Mouse (Mus musculus) frontal cortex, postnatal 10 days (tissue): Measurements from ENCODE around the gene Atg9a.

Source experiments
- DNase-seq, 2 experiments: peaks; one replicate each; pipeline ENCODE4 v3.0.0; 2022; ENCODE audit warnings: low spot score in 2 of 2, mixed read lengths in 1 of 2

Atg9a gene

GRCm38 (mm10) chr1:75168472-75169464 is 23.2 kb downstream of the Atg9a start, which contains the start of gene Zfand2b:
Zfand2b (plus strand) TSS chr1:75168646.
- peak; percentile 89 to 94 for DNase-seq

GRCm38 (mm10) chr1:75168093-75168471 is 23.9 kb downstream of the Atg9a start:
- DNase-seq = no peak

- DNase-seq = no peak
Measured at GRCm38 (mm10) chr1:75160256-75160617, 31.8 kb downstream of the Atg9a start.

DNA sequence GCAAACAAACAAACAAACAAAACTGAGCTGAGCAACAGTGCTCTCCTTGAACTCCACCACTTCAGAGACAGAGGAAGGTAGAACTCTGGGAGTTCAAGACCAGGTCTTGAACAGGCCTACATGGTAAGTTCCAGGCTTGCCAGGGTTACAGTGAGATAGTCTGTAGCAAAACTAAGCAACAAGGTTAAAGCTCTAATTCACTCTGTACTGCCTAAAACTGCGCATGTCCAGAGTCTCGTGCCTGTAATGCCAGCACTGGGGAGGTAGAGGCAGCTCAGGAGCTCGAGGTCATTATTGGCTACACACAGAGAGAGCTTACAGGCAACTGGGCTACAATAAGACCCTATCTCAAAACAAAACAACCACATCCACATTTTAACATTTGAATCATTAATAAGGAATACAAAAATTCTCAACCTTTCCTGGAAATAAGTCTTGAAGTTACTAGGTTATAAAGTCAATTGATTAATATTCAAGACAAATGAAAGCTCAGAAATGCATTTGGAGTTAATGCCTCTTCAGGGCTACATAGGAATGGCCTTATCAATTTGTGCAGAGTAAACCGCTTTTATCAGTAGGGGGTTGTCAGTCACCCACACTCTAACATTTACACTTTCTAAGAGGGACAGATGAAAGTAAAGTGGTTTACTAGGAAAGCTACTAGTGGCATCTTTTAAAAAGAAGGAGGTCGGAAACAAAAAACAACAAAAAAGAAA is 32.3 kb downstream of the Atg9a start:
- DNase-seq = no peak

DNA sequence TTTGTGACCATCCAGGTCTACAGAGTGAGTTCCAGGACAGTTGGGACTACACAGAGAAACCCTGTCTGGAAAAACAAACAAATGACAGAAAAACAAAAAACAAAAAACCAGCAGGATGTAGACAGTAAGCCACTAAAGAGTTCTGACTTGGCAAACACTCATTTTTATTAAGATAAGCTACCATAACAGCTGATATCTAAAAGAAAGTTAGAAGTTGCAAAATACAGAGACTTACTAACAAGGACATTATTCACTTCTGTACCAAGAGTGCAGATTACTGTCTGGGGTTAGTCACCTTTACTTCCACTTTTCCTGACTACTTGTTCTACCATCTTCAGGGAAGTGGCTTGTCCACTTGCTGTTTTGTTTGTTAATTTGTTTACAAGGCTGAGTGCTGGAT is 33.0 kb downstream of the Atg9a start:
- DNase-seq = no peak

DNA sequence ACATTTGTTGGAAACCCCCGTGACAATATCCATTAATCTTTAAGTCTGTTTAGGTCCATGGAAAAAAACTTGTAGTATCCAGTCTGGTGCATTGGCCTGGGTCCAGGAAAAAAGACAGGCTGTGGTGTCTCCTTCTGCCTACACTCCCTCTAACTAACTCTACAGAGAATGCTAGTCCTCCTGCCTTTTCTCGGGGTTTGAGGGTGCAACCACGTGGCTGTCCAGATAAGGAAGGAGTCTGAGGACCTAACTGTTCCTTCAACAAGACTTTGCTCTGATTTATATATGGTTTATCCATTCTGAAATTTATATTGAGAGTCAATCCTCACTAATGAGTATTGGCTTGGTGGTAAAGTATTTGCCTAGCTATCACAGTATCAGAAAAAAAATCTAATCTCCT is 36.2 kb downstream of the Atg9a start:
- no peak for DNase-seq

DNA sequence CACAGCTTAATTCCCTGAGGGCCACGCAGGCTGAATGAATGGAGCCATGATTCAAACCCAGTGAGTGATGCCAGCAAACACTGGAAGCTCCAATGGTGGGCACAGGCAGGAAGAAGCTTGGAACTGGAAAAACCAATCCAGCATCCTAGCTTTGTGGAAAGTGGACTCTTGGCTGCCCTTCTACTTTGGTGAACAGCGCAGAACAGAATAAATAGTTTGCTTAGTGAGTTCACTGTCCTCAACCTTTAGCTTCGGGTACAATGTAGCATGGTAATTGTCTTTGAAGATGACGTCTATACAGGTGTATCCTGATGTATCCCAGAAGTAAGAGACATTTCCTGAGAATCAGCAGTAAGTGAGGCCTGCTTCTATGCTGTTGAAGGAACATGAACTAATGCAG is 43.3 kb downstream of the Atg9a start:
- DNase-seq = no peak

DNA sequence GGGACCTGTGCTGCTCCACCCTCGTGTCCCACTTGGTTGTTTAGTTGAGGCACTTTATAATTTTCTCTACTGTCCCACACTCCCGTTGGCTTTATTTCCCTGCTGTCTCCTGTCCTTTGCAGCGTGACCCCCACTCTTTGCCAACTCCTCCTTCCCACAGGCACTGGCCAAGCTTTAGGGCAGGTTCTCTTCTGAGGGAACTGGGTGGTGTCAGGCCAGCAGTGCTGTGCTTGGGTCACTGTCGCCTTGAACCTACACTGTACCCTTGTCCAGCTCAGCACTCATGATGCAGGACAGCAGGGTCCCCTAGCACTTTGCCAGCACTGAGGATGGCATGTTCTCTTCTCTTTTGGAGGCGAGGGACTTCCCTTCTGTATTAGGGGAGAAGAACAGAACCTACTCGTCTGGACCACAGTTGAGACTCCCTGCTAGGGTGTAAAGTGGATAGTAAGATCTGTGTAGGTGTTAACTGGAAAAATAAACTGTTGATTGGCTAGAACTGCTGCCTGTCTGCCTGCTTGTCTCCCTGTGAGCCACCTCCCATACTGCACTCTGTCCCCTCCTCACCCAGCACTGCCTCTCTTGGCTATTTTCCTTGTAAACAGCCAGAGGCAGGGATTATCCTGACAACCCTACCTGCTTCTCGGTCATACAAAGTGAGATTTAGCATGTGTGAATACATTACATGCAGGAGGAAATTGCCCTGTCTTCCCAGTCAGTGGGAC is 44.4 kb downstream of the Atg9a start:
- no peak for DNase-seq

GRCm38 (mm10) chr1:75145589-75145988 is 46.4 kb downstream of the Atg9a start:
- no peak for DNase-seq

- DNase-seq = peak; percentile 91 to 95
Measured at GRCm38 (mm10) chr1:75142301-75143261, 49.4 kb downstream of the Atg9a start, which contains the start of the genes Cnppd1 and Retreg2. Cnppd1 (minus strand) TSS chr1:75142711. Retreg2 (plus strand) TSS chr1:75142778.

DNA sequence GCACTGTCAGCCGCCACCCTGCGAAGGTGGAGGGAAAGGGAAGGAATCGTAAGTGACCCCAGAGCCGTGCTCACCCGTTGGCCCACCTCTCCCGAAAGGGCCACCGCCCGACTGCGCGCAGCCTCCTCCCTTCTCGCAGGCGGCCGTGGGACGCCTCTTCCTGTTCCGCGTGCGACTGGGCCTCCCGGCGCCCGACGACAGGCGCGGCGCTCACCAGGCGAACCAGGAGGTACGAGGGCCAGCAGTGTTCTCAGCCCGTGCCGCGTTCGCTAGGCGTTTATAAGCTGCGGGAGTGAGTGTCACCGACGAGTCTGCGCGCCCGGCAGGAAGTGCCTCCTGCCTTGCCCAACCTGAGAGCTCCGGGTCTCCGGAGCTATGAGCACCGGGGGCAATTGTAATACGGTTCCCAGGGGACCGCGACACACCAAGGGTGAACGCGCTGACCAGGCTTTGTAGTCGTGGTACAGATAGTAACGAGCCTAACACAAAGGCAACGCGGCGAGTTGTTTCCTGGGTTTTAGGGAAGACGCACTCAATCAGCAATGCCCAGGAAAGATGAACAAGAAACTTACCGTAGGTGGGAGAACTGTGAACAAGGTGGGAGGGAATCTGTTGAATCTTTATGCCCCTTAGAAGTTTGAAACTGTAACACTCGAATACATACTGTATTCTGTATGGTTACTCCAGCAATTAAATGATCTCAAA is 50.4 kb downstream of the Atg9a start:
- DNase-seq = peak in 1 of 2 experiments; percentile 54

DNA sequence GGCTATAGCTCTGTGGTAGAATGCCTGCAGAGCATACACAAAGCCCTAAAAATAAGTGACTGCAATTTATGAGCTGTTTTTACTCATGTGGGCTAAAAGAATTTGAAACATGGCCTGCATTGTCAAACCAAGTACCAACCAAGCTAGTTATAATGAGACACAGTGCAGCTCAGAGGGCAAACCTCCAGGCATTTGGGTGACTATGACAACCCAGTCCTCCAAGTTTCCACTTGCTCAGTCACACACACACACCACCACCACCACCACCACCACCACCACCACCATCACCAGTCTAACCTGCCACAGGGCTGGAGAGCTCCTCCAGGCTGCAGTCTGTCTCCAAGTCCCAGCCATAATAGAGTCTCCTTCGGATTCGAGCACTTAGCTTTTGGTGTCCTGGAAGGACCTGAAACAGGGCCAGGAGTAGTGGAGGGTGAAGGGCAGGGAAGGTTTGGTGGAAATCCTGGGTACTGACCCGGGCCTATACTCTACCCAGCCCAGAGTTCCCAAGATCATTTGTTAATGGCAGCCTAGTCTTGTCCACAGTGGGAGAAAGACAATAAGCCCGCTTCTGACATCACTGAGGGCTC is 51.3 kb downstream of the Atg9a start:
- no peak for DNase-seq

- no peak for DNase-seq
Measured at GRCm38 (mm10) chr1:75138448-75138847, 53.5 kb downstream of the Atg9a start.

- no peak for DNase-seq
Measured at GRCm38 (mm10) chr1:75136730-75137129, 55.3 kb downstream of the Atg9a start.

DNA sequence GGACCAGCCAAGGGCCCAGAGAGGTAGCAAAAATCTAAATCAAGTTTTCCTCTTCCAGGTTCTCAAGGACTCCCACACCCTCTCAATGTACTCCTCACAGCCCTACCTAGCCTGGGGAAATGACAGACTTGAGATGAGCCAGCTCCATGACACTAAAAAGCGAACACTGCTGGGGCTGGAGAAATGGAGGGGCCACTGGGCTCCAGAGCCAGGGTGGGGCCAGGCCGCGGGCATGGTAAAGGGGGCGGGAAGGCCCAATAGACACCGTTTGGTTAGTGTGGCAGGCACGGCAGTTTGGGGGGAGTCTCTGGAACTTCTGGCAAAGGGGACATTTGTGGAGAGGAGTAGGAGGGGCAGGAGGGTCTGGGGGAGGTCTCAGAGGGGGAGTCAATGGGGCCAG is 55.7 kb downstream of the Atg9a start:
- DNase-seq = no peak

DNA sequence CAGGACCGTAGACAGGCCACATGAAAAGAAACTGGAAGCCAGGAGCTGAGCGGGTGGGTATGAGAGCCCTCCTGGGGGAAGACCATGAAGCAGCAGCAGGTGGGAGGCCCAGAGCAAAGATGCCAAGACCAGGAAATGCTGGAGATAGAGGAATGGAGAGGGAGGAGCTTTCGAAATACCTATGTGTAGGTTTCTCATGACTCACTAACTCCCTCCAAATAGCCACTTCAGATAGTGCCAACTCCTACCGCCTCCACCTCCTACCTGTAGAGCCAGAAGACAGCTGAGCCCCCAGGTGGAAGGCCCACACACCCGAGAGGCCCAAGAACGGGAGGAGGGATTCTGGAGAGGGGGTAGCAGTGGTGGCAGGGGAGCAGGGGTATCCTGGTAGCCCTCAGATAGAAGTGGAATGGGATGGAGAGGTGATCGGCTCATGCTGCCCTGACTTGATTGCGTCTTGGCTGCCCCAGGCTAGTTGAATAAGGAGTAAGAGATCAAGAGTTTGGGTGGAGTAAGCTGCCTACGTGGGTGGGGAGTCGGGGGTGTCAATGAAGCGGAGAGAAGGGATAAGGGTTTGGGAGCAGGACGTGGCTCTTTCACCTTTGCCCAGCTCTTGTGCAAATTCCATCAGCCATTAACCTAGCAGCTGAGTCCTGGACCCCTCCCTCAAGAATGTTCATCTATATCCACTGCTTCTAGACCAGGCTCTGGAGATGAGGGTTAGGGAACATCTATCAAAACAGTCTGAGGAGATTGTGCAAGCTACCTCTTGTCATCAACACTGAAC is 58.4 kb downstream of the Atg9a start, which contains the start of gene Slc23a3:
TSS of gene Slc23a3 (minus strand) at position 470 of the 787 bp plus-strand sequence.
- DNase-seq = no peak
